Mouse (Mus musculus) liver, postnatal 0 days (tissue): Measurements from ENCODE around the gene Tmf1. TPM values are rescaled to one million over a fixed set of nuclear protein-coding genes. Genes with fewer than 3 reads are reported as not detected.

Experiments
- ATAC-seq: fragments of 200-750 bp; cut with Nextera tagmentation; 2 replicates; pipeline ENCODE4 v1.8.0; 2017; ENCODE audit warnings: mild to moderate bottlenecking, moderate library complexity
- DNase-seq: peaks from one replicate; pipeline ENCODE4 v3.0.0-alpha.2; 2016
- H3K27ac ChIP-seq: fragments of 300-500 bp; sonication (generic); 2 replicates; pipeline ENCODE4 v1.5.1; 2014; ENCODE audit warnings: antibody characterized with exemption, moderate library complexity, mild to moderate bottlenecking, low read depth
- H3K27me3 ChIP-seq: fragments of 300-500 bp; sonication (generic); 2 replicates; pipeline ENCODE4 v1.6.1; 2014; ENCODE audit warnings: low read length, control low read depth, mixed read lengths; ENCODE audit not compliant: insufficient read depth
- H3K36me3 ChIP-seq: fragments of 300-500 bp; sonication (generic); replicated peaks from 2 replicates; pipeline ENCODE4 v1.6.1; 2014; ENCODE audit warnings: mild to moderate bottlenecking, control low read depth, low read length, moderate library complexity, mixed read lengths; ENCODE audit not compliant: insufficient read depth
- H3K4me1 ChIP-seq: fragments of 300-500 bp; sonication (generic); 2 replicates; pipeline ENCODE4 v1.6.1; 2014; ENCODE audit warnings: antibody characterized with exemption, mild to moderate bottlenecking, control low read depth; ENCODE audit not compliant: insufficient read depth
- H3K4me2 ChIP-seq: fragments of 300-500 bp; sonication (generic); 2 replicates; pipeline ENCODE4 v1.6.1; 2014; ENCODE audit warnings: low read depth, mild to moderate bottlenecking, low read length, moderate library complexity, mixed read lengths
- H3K4me3 ChIP-seq: fragments of 300-500 bp; sonication (generic); 2 replicates; pipeline ENCODE4 v1.5.1; 2014; ENCODE audit warnings: low read depth, low read length
- H3K9ac ChIP-seq: fragments of 300-500 bp; sonication (generic); replicated peaks from 2 replicates; pipeline ENCODE4 v1.6.1; 2014; ENCODE audit warnings: mild to moderate bottlenecking, moderate library complexity
- H3K9me3 ChIP-seq: fragments of 300-500 bp; sonication (generic); 2 replicates; pipeline ENCODE4 v1.6.1; 2016; ENCODE audit warnings: mild to moderate bottlenecking, control low read depth, low read length, mixed read lengths
- CTCF ChIP-seq: sonication (generic); IDR thresholded peaks from 2 replicates; pipeline ENCODE4 v1.5.1; 2016; ENCODE audit warnings: antibody characterized with exemption, low read depth
- EP300 ChIP-seq: IDR thresholded peaks from 2 replicates; pipeline ENCODE4 v1.6.1; 2016; ENCODE audit warnings: antibody characterized with exemption, low read depth, mild to moderate bottlenecking
- WGBS: fragments of 180-500 bp; shearing (Covaris S2); extraction: QIAGEN DNeasy Blood & Tissue Kit; methylation state at CpG from one replicate; pipeline ENCODE4 v1.1.7; 2014; ENCODE audit not compliant: insufficient replicate concordance; 5-methylcytosine and 5-hydroxymethylcytosine counted together
- polyA plus RNA-seq: library from polyadenylated mRNA; unstranded; fragments of >200 nt; fragmentation: Nextera tagmentation; extraction: Ambion mirVana; gene quantifications from 2 replicates; pipeline ENCODE4 v1.2.1, GENCODE M21; 2015

The Tmf1 gene
- 17.5 and 20.3 TPM in 2 replicates for polyA plus RNA-seq

- under 1% methylated on average over 74 of the region's 80 CpGs for whole genome bisulfite sequencing
- H3K4me3 ChIP-seq: peak within 1 kb of the TSS; percentile 96
- H3K36me3 ChIP-seq: 0 out of 2 replicates have a peak, but pooled peaks cover 7% of the 10 kb centered on the region
- peak within 1 kb of the TSS; percentile 73 for H3K4me2 ChIP-seq
- TF ChIP-seq CTCF (no peak), EP300 (no peak)
- H3K27me3 ChIP-seq: no peaks in the 10 kb centered on the region
- ATAC-seq (peak; percentile 97), DNase-seq (peak; percentile 97)
- peak within 1 kb of the TSS; percentile 97 for H3K9ac ChIP-seq
- H3K4me1 ChIP-seq: peaks cover 18% of the 10 kb centered on the region
- no peaks in the 10 kb centered on the region for H3K9me3 ChIP-seq
- H3K27ac ChIP-seq: peak within 1 kb of the TSS; percentile 98
Observed at GRCm38 (mm10) chr6:97178491-97179366, at the start of gene Tmf1. Gene Tmf1 (minus strand): TSS chr6:97179122.

- ATAC-seq: no peak
- DNase-seq: no peak
- Histone ChIP-seq H3K4me3 (no peak overlapping the region), H3K9me3 (no peaks in the 10 kb centered on the region), H3K36me3 (peaks cover 29% of the 10 kb centered on the region), H3K27me3 (no peaks in the 10 kb centered on the region), H3K27ac (no peak overlapping the region), H3K4me1 (peaks cover 6% of the 10 kb centered on the region), H3K4me2 (no peak overlapping the region), H3K9ac (no peak overlapping the region)
- WGBS: 94% methylated on average over 9 of the region's 9 CpGs
- no peak for TF ChIP-seq EP300
- no peak for TF ChIP-seq CTCF
Observed at GRCm38 (mm10) chr6:97227067-97227847, 48.3 kb upstream of the Tmf1 start.

GRCm38 (mm10) chr6:97226083-97226491, 47.2 kb upstream of the Tmf1 start:
- Histone ChIP-seq H3K4me2 (no peak overlapping the region), H3K4me3 (no peak overlapping the region), H3K9me3 (no peaks in the 10 kb centered on the region), H3K4me1 (peaks cover 9% of the 10 kb centered on the region), H3K36me3 (peaks cover 20% of the 10 kb centered on the region), H3K27me3 (no peaks in the 10 kb centered on the region), H3K27ac (no peak overlapping the region), H3K9ac (no peak overlapping the region)
- no peak for ATAC-seq
- WGBS: 83% methylated on average over 1 of the region's 1 CpGs
- TF ChIP-seq EP300 (no peak), CTCF (no peak)
- DNase-seq: no peak

GRCm38 (mm10) chr6:97224505-97224904, 45.6 kb upstream of the Tmf1 start:
- no peak for ATAC-seq
- TF ChIP-seq EP300 (no peak), CTCF (no peak)
- H3K4me3 ChIP-seq: no peak overlapping the region
- peaks cover 8% of the 10 kb centered on the region for H3K36me3 ChIP-seq
- no peak for DNase-seq
- H3K27ac ChIP-seq: no peak overlapping the region
- 84% methylated on average over 8 of the region's 8 CpGs for WGBS
- peaks cover 12% of the 10 kb centered on the region for H3K4me1 ChIP-seq
- H3K9me3 ChIP-seq: no peaks in the 10 kb centered on the region
- no peak overlapping the region for H3K9ac ChIP-seq
- no peaks in the 10 kb centered on the region for H3K27me3 ChIP-seq
- H3K4me2 ChIP-seq: no peak overlapping the region

- no peak for DNase-seq
- WGBS: 57% methylated on average over 4 of the region's 4 CpGs
- H3K4me2 ChIP-seq: no peak overlapping the region
- no peaks in the 10 kb centered on the region for H3K27me3 ChIP-seq
- no peak overlapping the region for H3K27ac ChIP-seq
- no peak for ATAC-seq
- H3K36me3 ChIP-seq: peaks cover 9% of the 10 kb centered on the region; the same call in 1 of the 2 replicates
- no peaks in the 10 kb centered on the region for H3K9me3 ChIP-seq
- no peak overlapping the region for H3K9ac ChIP-seq
- TF ChIP-seq CTCF: no peak
- TF ChIP-seq EP300: no peak
- peaks cover 12% of the 10 kb centered on the region for H3K4me1 ChIP-seq
- no peak overlapping the region for H3K4me3 ChIP-seq
Observed at GRCm38 (mm10) chr6:97223566-97223965, 44.6 kb upstream of the Tmf1 start.

GRCm38 (mm10) chr6:97222931-97223467, 44.1 kb upstream of the Tmf1 start:
- TF ChIP-seq EP300: no peak
- H3K4me3 ChIP-seq: no peak overlapping the region
- H3K9ac ChIP-seq: no peak overlapping the region
- ATAC-seq (0 out of 2 replicates have a peak, but pooled peaks have one; percentile 33), DNase-seq (no peak)
- peaks cover 9% of the 10 kb centered on the region; the same call in 1 of the 2 replicates for H3K36me3 ChIP-seq
- H3K4me1 ChIP-seq: peaks cover 12% of the 10 kb centered on the region
- H3K4me2 ChIP-seq: peak overlapping the region; percentile 30
- WGBS: 23% methylated on average over 5 of the region's 5 CpGs
- no peaks in the 10 kb centered on the region for H3K9me3 ChIP-seq
- no peaks in the 10 kb centered on the region for H3K27me3 ChIP-seq
- H3K27ac ChIP-seq: no peak overlapping the region
